Mouse (Mus musculus) kidney, postnatal 14 days (tissue): ENCODE results near the gene Pyroxd2.
A peak's percentile ranks its signal among the peaks of the same experiment; 100 is the strongest.

Experiments
- DNase-seq: peaks from one replicate; pipeline ENCODE4 v3.0.0; 2022; ENCODE audit warnings: mixed read lengths

Pyroxd2 gene

GRCm38 (mm10) chr19:42745084-42745868 is 7.3 kb downstream of the Pyroxd2 start:
- DNase-seq, result no peak

- DNase-seq, result peak; percentile 67
Measured at GRCm38 (mm10) chr19:42744162-42744586, 8.4 kb downstream of the Pyroxd2 start.

GRCm38 (mm10) chr19:42743261-42743660 is 9.3 kb downstream of the Pyroxd2 start:
- no peak for DNase-seq

- DNase-seq, result no peak
Measured at GRCm38 (mm10) chr19:42741884-42742283, 10.7 kb downstream of the Pyroxd2 start.

GRCm38 (mm10) chr19:42740163-42740899 is 12.2 kb downstream of the Pyroxd2 start:
- DNase-seq, result no peak

GRCm38 (mm10) chr19:42739734-42740133 is 12.8 kb downstream of the Pyroxd2 start:
- no peak for DNase-seq

- DNase-seq, result no peak
Measured at GRCm38 (mm10) chr19:42737753-42738152, 14.8 kb downstream of the Pyroxd2 start.

- DNase-seq, result no peak
Measured at GRCm38 (mm10) chr19:42734982-42735381, 17.6 kb downstream of the Pyroxd2 start.

- no peak for DNase-seq
Measured at GRCm38 (mm10) chr19:42727424-42727823, 25.2 kb downstream of the Pyroxd2 start.

- DNase-seq, result no peak
Measured at GRCm38 (mm10) chr19:42726766-42727165, 25.8 kb downstream of the Pyroxd2 start.

- DNase-seq, result peak; percentile 53
Measured at GRCm38 (mm10) chr19:42725973-42726350, 26.6 kb downstream of the Pyroxd2 start.

GRCm38 (mm10) chr19:42725056-42725972 is 27.3 kb downstream of the Pyroxd2 start:
- peak; percentile 49 for DNase-seq

GRCm38 (mm10) chr19:42723302-42723701 is 29.3 kb downstream of the Pyroxd2 start:
- no peak for DNase-seq

GRCm38 (mm10) chr19:42722500-42722899 is 30.1 kb downstream of the Pyroxd2 start:
- peak; percentile 37 for DNase-seq

GRCm38 (mm10) chr19:42718101-42718500 is 34.5 kb downstream of the Pyroxd2 start:
- no peak for DNase-seq

- no peak for DNase-seq
Measured at GRCm38 (mm10) chr19:42717668-42718067, 34.9 kb downstream of the Pyroxd2 start.

GRCm38 (mm10) chr19:42716507-42716906 is 36.1 kb downstream of the Pyroxd2 start:
- DNase-seq, result no peak

- DNase-seq, result no peak
Measured at GRCm38 (mm10) chr19:42713770-42714169, 38.8 kb downstream of the Pyroxd2 start.

- no peak for DNase-seq
Measured at GRCm38 (mm10) chr19:42699426-42699825, 53.1 kb downstream of the Pyroxd2 start.

- peak; percentile 21 for DNase-seq
Measured at GRCm38 (mm10) chr19:42698576-42698975, 54.0 kb downstream of the Pyroxd2 start.

- no peak for DNase-seq
Measured at GRCm38 (mm10) chr19:42697336-42697735, 55.2 kb downstream of the Pyroxd2 start.

- DNase-seq, result no peak
Measured at GRCm38 (mm10) chr19:42690256-42690655, 62.3 kb downstream of the Pyroxd2 start.

GRCm38 (mm10) chr19:42689786-42690185 is 62.8 kb downstream of the Pyroxd2 start:
- DNase-seq, result peak; percentile 69
